Mouse (Mus musculus) liver, embryonic 15.5 days (tissue): ENCODE results near the gene Adamtsl1. TPM values are rescaled to one million over a fixed set of nuclear protein-coding genes. Genes with fewer than 3 reads are reported as not detected.

Experiments
- ATAC-seq: fragments of 200-750 bp; cut with Nextera tagmentation; 2 replicates; pipeline ENCODE4 v1.8.0; 2017; ENCODE audit warnings: moderate number of reproducible peaks, mild to moderate bottlenecking, moderate library complexity; ENCODE audit not compliant: insufficient read depth
- H3K27ac ChIP-seq: fragments of 300-500 bp; sonication (generic); replicated peaks from 2 replicates; pipeline ENCODE4 v1.5.1; 2015; ENCODE audit warnings: mild to moderate bottlenecking, inconsistent platforms
- H3K27me3 ChIP-seq: fragments of 300-500 bp; sonication (generic); 2 replicates; pipeline ENCODE4 v1.6.1; 2015; ENCODE audit warnings: mild to moderate bottlenecking, inconsistent platforms
- H3K36me3 ChIP-seq: fragments of 300-500 bp; sonication (generic); replicated peaks from 2 replicates; pipeline ENCODE4 v1.6.1; 2015; ENCODE audit warnings: moderate library complexity, mild to moderate bottlenecking, inconsistent platforms
- H3K4me1 ChIP-seq: fragments of 300-500 bp; sonication (generic); replicated peaks from 2 replicates; pipeline ENCODE4 v1.6.1; 2015; ENCODE audit warnings: inconsistent platforms
- H3K4me2 ChIP-seq: fragments of 300-500 bp; sonication (generic); 2 replicates; pipeline ENCODE4 v1.6.1; 2015; ENCODE audit warnings: moderate library complexity, mild to moderate bottlenecking, inconsistent platforms
- H3K4me3 ChIP-seq: fragments of 300-500 bp; sonication (generic); replicated peaks from 2 replicates; pipeline ENCODE4 v1.5.1; 2015; ENCODE audit warnings: mild to moderate bottlenecking, inconsistent platforms
- H3K9ac ChIP-seq: fragments of 300-500 bp; sonication (generic); 2 replicates; pipeline ENCODE4 v1.6.1; 2015; ENCODE audit warnings: moderate library complexity, mild to moderate bottlenecking, inconsistent platforms
- H3K9me3 ChIP-seq: fragments of 300-500 bp; sonication (generic); replicated peaks from 2 replicates; pipeline ENCODE4 v1.6.1; 2016; ENCODE audit warnings: inconsistent platforms
- WGBS: fragments of 180-500 bp; shearing (Covaris S2); methylation state at CpG from one replicate; pipeline ENCODE4 v1.1.7; 2015; ENCODE audit warnings: mixed read lengths; ENCODE audit not compliant: insufficient replicate concordance; 5-methylcytosine and 5-hydroxymethylcytosine counted together
- polyA plus RNA-seq: library from polyadenylated mRNA; unstranded; fragments of >200 nt; fragmentation: Nextera tagmentation; extraction: Ambion mirVana; gene quantifications from 2 replicates; pipeline ENCODE4 v1.2.1, GENCODE M21; 2015

The Adamtsl1 gene
- polyA plus RNA-seq, 1 experiment from 2014 or later: 0.47 TPM

DNA sequence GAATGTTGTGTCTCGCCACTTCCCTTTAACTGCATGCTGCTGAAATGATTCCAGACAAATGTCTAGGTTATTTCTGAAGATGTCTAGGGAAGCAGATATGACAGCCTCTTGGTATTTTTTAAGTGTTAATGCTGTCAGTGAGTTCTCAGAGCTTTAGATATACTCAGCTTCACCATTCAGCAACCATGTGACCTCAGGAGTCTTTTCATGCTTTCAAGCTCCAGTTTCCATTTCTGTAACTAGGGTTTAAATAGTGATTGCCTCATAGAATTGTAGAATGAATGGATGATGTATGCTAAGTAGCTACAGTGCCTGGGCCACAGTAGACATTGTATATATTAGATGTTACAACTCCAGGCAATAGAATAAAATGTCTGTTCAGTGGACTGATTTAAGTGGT is 772.6 kb downstream of the Adamtsl1 start:
- Histone ChIP-seq H3K4me1 (no peaks in the 10 kb centered on the region), H3K36me3 (no peaks in the 10 kb centered on the region), H3K9me3 (no peaks in the 10 kb centered on the region), H3K4me3 (no peak overlapping the region), H3K9ac (no peak overlapping the region), H3K4me2 (no peak overlapping the region), H3K27me3 (no peaks in the 10 kb centered on the region), H3K27ac (no peak overlapping the region)
- ATAC-seq: no peak
- 64% methylated on average over 1 of the region's 1 CpGs for WGBS

DNA sequence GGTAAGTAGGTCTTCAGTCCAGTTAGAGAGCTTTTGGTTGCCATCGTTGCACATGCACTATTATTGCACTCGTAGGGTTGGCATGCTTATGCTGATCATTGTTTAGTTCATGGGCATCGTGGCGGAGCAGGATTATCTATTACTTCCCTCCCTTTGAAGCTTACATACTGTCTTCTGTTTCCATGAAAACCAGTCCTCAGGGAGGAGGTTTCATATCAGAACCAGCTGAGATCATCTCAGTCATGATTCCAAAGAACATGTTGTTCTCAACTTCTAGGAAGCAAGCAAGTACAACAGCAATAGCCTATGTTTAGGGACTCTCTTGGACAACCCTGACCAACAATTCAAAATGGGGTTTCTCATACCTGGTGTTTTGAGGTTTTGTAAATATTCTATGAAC is 774.3 kb downstream of the Adamtsl1 start:
- Histone ChIP-seq H3K4me1 (no peaks in the 10 kb centered on the region), H3K27ac (no peak overlapping the region), H3K9ac (no peak overlapping the region), H3K4me2 (no peak overlapping the region), H3K27me3 (no peaks in the 10 kb centered on the region), H3K36me3 (no peaks in the 10 kb centered on the region), H3K4me3 (no peak overlapping the region), H3K9me3 (no peaks in the 10 kb centered on the region)
- WGBS: 68% methylated on average over 4 of the region's 4 CpGs
- ATAC-seq: no peak

DNA sequence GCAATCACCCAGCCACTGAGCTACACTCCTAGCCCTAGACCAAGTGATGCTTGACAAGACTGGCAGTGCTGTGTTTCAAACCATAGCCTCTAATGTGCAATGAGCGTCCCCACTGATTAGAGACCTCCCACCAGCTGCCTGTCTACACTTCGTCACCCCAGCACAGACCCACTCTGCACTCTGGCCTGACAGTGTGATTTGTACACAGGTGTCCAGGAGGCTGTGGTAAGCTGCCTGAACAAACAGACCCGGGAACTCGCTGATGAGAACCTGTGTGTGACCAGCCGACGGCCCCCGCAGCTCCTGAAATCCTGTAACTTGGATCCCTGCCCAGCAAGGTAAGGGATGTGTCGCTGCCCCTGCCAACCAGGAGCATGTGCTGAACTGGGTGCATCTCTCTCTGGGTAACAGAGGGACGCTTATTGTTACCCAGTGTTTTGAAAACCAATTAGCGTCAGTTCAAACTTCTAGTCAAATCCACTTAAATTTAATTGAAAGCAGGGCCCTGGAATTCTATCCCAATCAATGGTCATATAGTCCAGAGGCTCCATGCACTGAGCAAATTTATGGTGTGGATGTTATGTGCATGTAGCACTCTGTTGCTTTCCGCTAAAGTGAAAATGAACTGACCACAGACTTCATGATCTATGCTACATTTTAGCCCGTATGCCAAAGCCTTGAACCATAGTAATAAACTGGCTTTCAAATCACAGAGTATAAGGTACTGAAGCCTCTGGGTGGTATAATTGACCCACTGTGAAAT is 775.7 kb downstream of the Adamtsl1 start:
- WGBS: 60% methylated on average over 12 of the region's 12 CpGs
- H3K9ac ChIP-seq: no peak overlapping the region
- no peak for ATAC-seq
- no peaks in the 10 kb centered on the region for H3K36me3 ChIP-seq
- H3K4me2 ChIP-seq: no peak overlapping the region
- H3K4me3 ChIP-seq: no peak overlapping the region
- H3K27ac ChIP-seq: no peak overlapping the region
- H3K27me3 ChIP-seq: no peaks in the 10 kb centered on the region
- no peaks in the 10 kb centered on the region for H3K4me1 ChIP-seq
- no peaks in the 10 kb centered on the region for H3K9me3 ChIP-seq

DNA sequence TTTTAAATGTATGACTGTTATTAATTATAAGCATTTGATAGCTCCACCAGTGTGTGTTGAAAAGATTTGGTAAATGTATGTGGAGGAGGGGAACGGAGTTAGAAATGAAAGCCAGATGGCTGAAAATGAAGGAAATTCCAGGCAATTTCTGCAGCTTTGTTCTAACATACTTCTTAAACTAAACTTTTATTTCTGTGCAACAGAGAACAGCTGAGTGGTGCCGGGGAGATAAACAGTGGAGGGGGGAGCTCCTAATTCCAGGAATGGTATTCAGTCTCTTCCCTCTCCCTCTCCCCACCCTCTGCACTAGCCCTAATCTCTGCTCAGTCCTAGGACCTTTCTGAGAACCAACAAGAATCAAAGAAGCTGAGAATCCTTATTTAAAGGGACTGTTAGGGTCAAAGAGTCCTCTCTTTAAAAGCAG is 780.9 kb downstream of the Adamtsl1 start:
- Histone ChIP-seq H3K4me3 (no peak overlapping the region), H3K27me3 (no peaks in the 10 kb centered on the region), H3K27ac (no peak overlapping the region), H3K4me2 (no peak overlapping the region), H3K9me3 (no peaks in the 10 kb centered on the region), H3K36me3 (no peaks in the 10 kb centered on the region), H3K9ac (no peak overlapping the region), H3K4me1 (no peaks in the 10 kb centered on the region)
- WGBS: 65% methylated on average over 2 of the region's 2 CpGs
- ATAC-seq: no peak

DNA sequence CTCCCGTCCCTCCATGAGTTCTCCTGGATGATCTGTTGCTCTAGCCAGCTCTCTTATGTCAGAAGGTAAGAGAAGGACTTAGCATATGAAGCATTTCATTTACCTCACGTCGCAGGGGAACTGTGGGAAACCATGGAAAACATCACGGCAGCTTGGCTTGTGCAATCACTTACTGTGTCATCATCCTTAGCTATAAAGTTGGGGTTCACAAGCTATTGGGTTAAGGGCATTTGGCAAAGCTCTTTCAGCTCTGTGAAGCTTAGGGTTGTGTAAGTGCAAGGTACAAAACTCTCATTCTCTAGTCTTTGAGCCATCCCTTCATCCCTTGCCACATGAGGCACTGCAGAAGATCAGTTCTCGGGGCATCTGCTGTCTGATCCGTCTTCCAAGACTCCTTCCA is 787.5 kb downstream of the Adamtsl1 start:
- Histone ChIP-seq H3K9me3 (no peaks in the 10 kb centered on the region), H3K27me3 (no peaks in the 10 kb centered on the region), H3K4me1 (no peaks in the 10 kb centered on the region), H3K4me2 (no peak overlapping the region), H3K36me3 (no peaks in the 10 kb centered on the region), H3K4me3 (no peak overlapping the region), H3K27ac (no peak overlapping the region), H3K9ac (no peak overlapping the region)
- no peak for ATAC-seq
- WGBS: 55% methylated on average over 6 of the region's 6 CpGs

DNA sequence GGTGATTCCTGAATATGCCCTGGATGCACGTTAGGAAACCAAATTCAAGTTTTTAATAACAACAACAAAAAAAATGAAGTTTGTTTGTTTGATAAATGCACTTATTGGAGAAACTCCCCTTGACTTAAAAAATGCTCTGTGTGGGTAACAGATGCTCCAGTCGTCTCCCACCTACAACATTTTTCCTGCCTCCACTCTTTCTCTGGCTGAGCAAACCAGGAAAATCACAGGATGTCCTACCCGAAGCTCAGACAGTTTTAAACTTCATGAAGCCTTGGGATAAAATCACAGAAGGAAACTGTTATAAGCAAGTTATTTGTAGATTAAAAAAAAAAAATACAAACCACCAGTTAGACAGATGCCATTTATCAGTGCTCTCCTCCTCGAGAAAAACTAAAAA is 788.1 kb downstream of the Adamtsl1 start:
- no peak overlapping the region for H3K9ac ChIP-seq
- no peaks in the 10 kb centered on the region for H3K9me3 ChIP-seq
- no peak overlapping the region for H3K4me2 ChIP-seq
- H3K4me1 ChIP-seq: no peaks in the 10 kb centered on the region
- no peak overlapping the region for H3K4me3 ChIP-seq
- H3K36me3 ChIP-seq: no peaks in the 10 kb centered on the region
- no peaks in the 10 kb centered on the region for H3K27me3 ChIP-seq
- WGBS: 47% methylated on average over 4 of the region's 4 CpGs
- H3K27ac ChIP-seq: no peak overlapping the region
- ATAC-seq: no peak

DNA sequence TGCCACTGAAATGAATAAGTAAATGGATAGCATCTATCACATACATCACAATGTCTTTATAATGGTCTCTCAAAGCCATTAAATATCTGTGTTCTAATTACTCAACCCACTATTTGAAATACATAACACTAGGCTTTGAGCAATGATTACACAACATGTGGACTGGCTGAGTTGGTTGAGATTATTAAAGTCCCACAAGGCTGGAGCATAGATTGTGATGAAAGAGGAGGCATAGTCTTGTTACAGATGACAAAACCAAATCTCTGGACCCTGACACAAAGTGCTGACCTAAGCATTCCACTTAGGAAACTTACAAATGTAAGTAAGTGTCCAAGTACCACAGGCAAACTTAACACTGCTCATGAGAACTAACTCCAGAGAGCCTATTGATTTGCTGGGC is 792.8 kb downstream of the Adamtsl1 start:
- Histone ChIP-seq H3K4me1 (no peaks in the 10 kb centered on the region), H3K4me3 (no peak overlapping the region), H3K4me2 (no peak overlapping the region), H3K27me3 (no peaks in the 10 kb centered on the region), H3K36me3 (no peaks in the 10 kb centered on the region), H3K27ac (no peak overlapping the region), H3K9me3 (no peaks in the 10 kb centered on the region), H3K9ac (no peak overlapping the region)
- no peak for ATAC-seq

DNA sequence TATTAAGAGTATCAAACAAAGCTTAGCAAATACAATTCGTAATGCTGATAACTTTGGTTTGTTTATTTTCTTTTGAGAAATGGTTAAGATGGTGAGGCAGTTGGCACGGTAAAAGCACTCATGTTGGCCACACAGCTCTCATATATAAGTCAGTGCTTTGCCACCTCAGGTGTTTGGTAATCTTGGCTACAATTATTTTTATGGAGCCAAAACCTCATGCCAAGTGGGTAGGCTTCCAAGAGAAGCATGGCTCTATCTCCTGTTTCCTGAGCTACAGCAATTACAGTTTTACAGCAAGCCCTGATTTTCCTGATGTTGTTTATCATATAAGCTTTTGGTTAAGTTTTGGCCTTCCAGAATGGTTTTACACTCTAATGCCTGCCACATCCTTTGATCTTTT is 795.2 kb downstream of the Adamtsl1 start:
- Histone ChIP-seq H3K36me3 (no peaks in the 10 kb centered on the region), H3K27ac (no peak overlapping the region), H3K9me3 (no peaks in the 10 kb centered on the region), H3K4me2 (no peak overlapping the region), H3K9ac (no peak overlapping the region), H3K27me3 (no peaks in the 10 kb centered on the region), H3K4me3 (no peak overlapping the region), H3K4me1 (no peaks in the 10 kb centered on the region)
- no peak for ATAC-seq
- WGBS: 59% methylated on average over 2 of the region's 2 CpGs

DNA sequence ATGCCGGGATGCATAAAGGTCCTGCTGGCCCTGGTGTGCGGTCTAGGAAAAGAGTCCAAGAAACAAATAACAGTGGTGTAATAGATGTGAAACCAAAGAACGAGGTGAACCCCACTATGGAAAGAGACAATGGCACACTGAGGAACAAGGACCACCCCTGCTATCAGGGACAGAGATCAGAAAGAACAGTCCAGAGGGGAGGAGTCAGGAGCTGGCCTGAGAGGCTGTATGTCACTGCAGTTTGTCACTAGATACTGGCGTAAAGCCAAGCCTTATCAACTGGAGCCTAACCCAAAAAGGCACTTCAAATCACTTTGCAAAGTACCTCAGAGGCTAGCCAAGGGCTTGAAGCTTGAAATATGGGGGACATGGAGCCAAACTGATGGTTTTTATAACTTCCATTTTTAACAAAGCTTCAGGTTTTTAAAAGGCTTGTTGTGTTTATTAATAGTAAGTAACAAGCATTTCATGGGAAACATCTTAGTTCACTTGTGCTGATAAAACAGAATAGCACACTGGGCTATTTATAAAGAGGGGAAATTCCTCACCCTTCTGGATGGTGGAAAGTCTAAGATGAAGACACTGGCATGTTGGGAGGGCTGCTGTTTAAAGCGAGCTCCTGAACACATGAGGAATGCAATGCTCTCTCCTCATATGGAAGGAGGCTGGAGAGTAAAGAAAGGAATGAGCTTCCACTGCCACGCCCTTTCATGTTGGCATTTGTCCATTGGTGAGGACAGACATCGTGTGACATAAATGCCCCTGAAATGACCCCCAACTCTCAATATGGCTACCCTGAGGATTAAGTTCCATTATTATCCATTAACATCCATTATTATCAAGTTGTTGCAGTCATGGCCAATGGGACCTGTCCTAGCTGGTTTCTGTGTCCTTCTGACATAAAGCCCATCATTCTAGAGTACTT is 797.1 kb downstream of the Adamtsl1 start:
- no peak overlapping the region for H3K4me3 ChIP-seq
- WGBS: 55% methylated on average over 7 of the region's 7 CpGs
- no peak overlapping the region for H3K27ac ChIP-seq
- no peak for ATAC-seq
- no peak overlapping the region for H3K4me2 ChIP-seq
- no peaks in the 10 kb centered on the region for H3K9me3 ChIP-seq
- H3K27me3 ChIP-seq: no peaks in the 10 kb centered on the region
- H3K36me3 ChIP-seq: no peaks in the 10 kb centered on the region
- H3K9ac ChIP-seq: no peak overlapping the region
- H3K4me1 ChIP-seq: no peaks in the 10 kb centered on the region

DNA sequence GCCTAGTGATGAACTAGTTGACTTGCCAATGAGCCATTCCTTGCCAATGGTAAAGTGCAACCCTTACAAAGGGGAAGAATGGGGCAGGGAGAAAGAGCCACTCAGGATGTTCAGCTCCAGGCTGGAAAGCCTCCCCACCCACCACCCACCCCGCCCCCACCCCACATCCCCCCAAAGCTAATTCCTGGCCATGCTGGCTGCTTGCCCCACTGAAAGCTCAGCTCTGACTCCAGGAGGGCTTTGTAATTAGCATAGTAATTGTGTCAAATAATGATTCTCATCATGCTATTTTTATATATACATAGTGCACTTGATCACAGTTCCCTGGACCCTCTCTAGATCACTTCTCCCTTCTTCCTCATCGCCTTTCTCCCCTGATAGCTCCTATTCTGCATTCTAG is 798.4 kb downstream of the Adamtsl1 start:
- WGBS: 52% methylated on average over 2 of the region's 2 CpGs
- Histone ChIP-seq H3K9me3 (no peaks in the 10 kb centered on the region), H3K27ac (no peak overlapping the region), H3K27me3 (no peaks in the 10 kb centered on the region), H3K36me3 (no peaks in the 10 kb centered on the region), H3K4me1 (no peaks in the 10 kb centered on the region), H3K4me3 (no peak overlapping the region), H3K9ac (no peak overlapping the region), H3K4me2 (no peak overlapping the region)
- ATAC-seq: no peak

DNA sequence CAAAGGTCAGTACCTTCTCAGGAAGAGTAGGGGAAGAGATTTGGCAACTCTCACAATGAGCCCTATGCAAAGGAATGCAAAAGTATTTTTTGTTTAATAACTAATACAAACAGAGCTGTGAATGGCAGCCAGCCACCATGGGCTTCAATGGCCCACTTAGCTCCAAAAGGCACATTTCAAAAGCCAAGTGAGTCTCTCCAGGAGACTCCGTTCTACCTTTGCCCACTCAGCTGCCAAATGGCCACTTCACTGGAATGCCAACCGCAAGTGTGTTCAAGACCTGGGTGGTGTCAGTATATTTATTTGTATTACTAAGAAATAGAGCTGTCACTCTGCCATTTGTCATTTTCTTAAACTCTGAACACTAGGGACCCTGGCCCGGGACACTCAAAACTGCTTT is 800.5 kb downstream of the Adamtsl1 start:
- no peaks in the 10 kb centered on the region for H3K9me3 ChIP-seq
- H3K27me3 ChIP-seq: no peaks in the 10 kb centered on the region
- H3K4me1 ChIP-seq: no peaks in the 10 kb centered on the region
- no peak for ATAC-seq
- no peak overlapping the region for H3K27ac ChIP-seq
- H3K4me3 ChIP-seq: no peak overlapping the region
- H3K4me2 ChIP-seq: no peak overlapping the region
- WGBS: 70% methylated on average over 3 of the region's 3 CpGs
- no peaks in the 10 kb centered on the region for H3K36me3 ChIP-seq
- H3K9ac ChIP-seq: no peak overlapping the region
